Mouse (Mus musculus) c-Kit-negative CD71-positive TER-119-positive erythroid progenitor cells, embryonic 14.5 days (primary cell): ENCODE results near the gene Sirt7.
"Not testable (repeated sequence)": the region's sequence is repeated elsewhere in the genome, so short reads cannot be mapped to it uniquely, and the experiment has no call there.

Experiments used
- DNase-seq: peaks from one replicate; pipeline ENCODE4 v3.0.0-alpha.2; 2013; ENCODE audit warnings: low read depth, low spot score

Sirt7 gene

DNA sequence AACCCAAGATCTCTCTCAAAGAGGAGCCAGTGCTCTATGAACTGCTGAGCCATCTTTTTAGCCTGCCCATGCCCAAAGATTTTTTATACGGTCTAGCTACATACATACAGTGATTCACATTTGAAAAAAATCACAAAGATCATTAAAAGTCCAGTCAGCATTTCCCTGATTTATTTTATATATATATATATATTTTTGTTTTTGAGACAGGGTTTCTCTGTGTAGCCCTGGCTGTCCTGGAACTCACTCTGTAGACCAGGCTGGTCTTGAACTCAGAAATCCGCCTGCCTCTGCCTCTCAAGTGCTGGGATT, 42.1 kb downstream of the Sirt7 start:
- DNase-seq, result not testable (repeated sequence)

- DNase-seq, result peak; percentile 57
These were observed 42.6 kb downstream of the Sirt7 start for GRCm38 (mm10) chr11:120582268-120582981.

GRCm38 (mm10) chr11:120581490-120582267, 43.4 kb downstream of the Sirt7 start, which contains the start of gene Arhgdia:
Gene Arhgdia (minus strand): TSS chr11:120581624.
- peak; percentile 63 for DNase-seq

DNA sequence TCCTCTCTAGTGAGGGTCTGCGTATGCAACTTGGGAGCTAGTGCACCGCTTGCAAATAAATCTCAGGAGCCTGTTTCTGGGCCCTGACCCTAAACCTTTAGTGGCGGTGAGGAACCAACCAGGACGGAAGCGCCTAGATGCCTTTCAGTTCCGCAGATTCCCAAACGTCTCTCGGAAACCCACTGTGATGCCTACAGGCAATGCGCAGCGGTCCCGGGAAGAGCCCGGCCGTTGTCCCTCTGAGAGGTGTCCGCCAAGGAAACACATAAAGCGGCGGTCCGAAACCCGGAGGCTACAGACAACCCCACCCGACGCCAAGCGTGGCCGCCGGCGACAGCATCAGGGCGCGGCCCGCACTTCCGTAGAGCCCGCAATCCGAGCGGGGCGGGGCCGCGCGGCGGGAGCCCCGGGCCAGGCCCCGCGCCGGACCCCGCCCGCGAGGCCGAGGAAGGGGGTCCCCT, 44.1 kb downstream of the Sirt7 start:
- DNase-seq, result no peak

DNA sequence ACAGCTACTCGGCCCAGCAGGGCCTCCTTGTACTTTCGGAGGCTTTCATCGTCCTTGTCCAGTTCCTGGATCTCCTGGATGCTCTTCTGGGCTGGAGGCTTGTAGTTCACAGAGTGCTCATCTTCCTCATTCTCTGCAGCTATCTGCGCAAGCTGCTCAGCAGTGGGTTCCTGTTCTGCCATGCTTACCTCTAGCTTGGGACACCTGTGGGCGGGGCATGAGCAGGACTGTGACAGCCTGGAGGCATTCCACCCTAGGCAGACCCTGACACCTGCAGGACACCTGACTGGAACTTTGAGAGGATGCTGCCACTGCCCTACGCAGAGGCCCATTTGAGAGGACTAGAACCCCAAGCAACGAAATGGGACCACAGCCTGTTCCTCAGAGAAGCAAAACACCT, 44.9 kb downstream of the Sirt7 start:
- DNase-seq, result no peak

DNA sequence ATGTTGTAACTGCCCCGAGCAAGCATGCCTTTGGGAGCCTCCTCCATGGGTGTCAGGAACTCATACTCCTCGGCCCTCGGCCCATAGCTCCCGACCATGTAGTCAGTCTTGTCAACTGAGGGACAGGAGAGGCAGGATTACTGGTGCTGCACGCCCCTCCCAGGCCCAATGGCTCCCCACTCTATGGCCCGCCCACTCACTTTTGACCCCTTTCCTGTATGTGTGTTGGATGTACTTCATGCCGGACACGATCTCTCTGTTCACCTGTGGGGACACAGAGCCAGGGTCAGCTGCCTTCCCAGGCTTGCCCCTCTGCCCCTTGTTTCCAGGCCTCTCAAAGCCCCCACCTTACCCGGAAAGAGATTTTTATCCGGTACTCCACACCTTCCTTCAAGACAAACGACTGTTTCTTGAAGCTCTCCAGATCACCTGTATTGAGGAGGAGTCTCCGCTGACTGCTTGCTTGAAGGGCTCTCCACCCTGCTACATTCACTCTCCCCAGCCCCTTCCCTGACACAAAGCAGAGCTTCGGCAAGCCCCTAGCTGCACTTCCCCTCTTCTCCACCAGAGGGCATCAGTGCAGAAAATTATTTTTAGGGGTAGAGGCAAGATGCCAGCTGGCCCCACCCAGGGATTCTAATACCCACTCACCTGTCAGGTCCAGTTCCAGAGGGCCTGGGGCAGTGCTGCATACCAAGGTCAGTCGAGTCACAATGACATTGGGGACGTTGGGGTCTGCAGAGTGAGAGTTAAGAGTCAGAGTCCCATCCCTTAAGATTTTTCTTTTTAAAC, 45.5 kb downstream of the Sirt7 start:
- DNase-seq, result peak; percentile 68

GRCm38 (mm10) chr11:120578694-120579243, 46.3 kb downstream of the Sirt7 start:
- no peak for DNase-seq

GRCm38 (mm10) chr11:120578024-120578693, 46.9 kb downstream of the Sirt7 start:
- no peak for DNase-seq

- DNase-seq, result no peak
These were observed 47.6 kb downstream of the Sirt7 start for GRCm38 (mm10) chr11:120577211-120578023.

- DNase-seq, result no peak
These were observed 48.6 kb downstream of the Sirt7 start for GRCm38 (mm10) chr11:120576365-120576981.

DNA sequence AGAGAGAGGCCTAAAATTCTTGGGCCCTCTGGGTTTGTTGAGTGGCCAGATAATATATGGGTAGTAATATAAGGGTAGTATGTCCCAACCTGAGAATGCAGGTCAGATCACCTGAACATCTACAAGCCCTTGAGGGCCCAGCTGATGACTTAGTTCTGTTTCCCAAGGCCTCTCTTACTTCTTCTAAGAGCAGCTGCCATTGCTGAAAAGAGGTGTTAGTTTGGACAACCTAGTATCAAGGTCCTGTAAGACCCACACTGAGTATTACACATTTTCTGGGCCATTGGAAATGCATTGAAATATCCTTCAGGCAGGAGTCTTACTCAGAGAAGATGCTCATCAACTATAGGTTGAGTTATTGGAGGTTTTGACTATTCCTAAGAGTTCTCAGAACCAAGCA, 49.1 kb downstream of the Sirt7 start:
- DNase-seq, result no peak

DNA sequence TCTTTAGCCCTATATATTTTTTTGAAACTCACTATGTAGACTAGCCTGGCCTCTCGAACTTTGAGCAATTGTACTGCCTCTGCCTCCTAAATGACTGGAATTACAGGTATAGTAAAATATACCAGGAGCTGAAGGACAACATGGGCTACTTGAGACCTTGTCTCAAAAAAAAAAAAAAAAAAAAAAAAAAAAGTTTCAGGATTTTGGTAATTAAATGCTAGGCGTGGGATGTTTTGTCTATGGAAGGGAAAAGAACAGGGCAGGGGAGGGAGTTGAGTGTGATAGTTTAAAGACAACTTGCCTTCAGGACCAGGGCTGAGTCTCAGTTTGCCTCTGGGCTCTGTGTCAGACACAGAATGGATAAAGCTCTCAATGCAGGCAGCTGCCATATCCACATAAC, 50.0 kb downstream of the Sirt7 start:
- DNase-seq, result no peak

DNA sequence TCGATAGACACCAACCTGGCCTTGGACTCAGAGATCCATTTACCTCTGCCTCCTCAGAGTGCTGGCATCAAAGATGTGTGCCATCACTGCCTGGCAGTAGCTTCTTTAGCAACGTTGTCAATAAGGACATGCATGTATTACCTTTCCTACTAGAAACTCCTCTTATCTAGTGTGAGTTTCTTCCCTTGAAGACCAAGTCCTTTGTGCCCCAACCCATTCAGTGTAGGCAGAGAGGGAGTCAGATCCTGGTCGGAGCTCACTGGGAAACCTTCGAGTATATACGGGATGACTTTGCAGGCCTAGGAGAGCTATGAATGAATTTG, 50.8 kb downstream of the Sirt7 start:
- DNase-seq, result no peak

DNA sequence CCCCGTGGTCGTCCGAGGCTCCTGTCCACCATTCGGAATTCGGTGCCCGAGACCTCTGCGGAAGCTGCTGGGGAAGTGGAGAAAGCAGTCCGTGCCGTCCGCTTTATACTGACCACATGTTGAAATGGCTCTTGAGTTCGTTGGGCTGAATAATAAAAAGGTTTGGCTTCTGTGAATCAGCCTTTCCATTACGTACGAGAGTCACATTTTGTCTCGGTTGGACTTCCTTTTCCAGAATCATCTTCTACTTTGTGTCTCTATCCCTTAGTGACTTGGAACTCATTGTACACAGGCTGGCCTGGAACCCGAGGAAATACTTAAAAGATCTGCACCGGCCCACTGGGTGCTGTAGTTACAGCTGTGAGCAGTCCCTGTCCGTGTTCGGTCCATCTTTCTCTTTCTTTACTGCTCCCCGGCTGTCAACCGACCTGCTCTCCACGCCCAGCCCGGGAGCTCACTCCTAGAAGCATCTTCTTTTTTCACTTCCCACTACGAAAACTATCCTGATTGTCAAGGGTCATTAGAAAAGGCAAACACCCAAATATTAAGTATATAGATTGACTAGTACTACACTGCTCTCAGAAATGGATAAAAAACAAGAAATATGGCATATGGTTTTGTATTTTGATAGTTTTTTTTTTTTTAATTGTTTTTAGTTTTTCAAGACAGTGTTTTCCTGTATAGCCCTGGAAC, 51.3 kb downstream of the Sirt7 start:
- DNase-seq, result no peak

- DNase-seq, result peak; percentile 94
These were observed 52.1 kb downstream of the Sirt7 start, which contains the start of gene P4hb for GRCm38 (mm10) chr11:120572752-120573584. Gene P4hb (minus strand): TSS chr11:120573253.

DNA sequence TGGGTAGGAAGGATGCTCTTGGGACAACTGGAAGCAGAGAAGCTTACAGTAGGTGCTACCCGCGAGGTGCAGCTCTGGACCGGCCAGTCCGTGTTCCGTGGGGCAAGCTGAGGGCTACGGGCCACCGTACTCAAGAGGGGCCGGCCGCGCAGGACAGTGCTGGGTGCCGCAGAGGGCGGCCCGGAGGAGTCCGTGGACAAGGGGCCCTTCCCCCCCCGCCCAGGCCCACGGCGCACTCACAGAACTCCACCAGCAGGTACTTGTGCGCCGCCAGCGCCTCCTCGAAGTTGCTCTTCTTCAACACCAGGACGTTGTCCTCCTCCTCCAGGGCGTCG, 52.7 kb downstream of the Sirt7 start:
- no peak for DNase-seq

GRCm38 (mm10) chr11:120571754-120572416, 53.2 kb downstream of the Sirt7 start:
- DNase-seq, result no peak

- no peak for DNase-seq
These were observed 53.9 kb downstream of the Sirt7 start for GRCm38 (mm10) chr11:120571122-120571521.
